Mouse (Mus musculus): Measurements from ENCODE around the gene Aqp8. TPM values are rescaled to one million over a fixed set of nuclear protein-coding genes. Genes with fewer than 3 reads are reported as not detected.

Gene Aqp8
- polyA plus RNA-seq, 1 experiment from 2014 or later, result not detected

GRCm38 (mm10) chr7:123450515-123450914, 11.6 kb upstream of the Aqp8 start:
- no peak overlapping the region for H3K9ac ChIP-seq
- no peak for ATAC-seq (ENCODE audit: low FRiP score)
- no peaks in the 10 kb centered on the region for H3K36me3 ChIP-seq
- no peaks in the 10 kb centered on the region for H3K27me3 ChIP-seq
- H3K9me3 ChIP-seq, result no peaks in the 10 kb centered on the region
- H3K27ac ChIP-seq, result no peak overlapping the region
- WGBS, result 93% methylated on average over 2 of the region's 2 CpGs
- H3K4me1 ChIP-seq (replicated peaks), result no peaks in the 10 kb centered on the region
- no peak overlapping the region for H3K4me3 ChIP-seq
- H3K4me2 ChIP-seq, result no peak overlapping the region

GRCm38 (mm10) chr7:123452551-123452950, 9.5 kb upstream of the Aqp8 start:
- H3K9ac ChIP-seq, result no peak overlapping the region
- ATAC-seq (ENCODE audit: low FRiP score), result no peak
- 78% methylated on average over 6 of the region's 6 CpGs for WGBS

GRCm38 (mm10) chr7:123453066-123453465, 9.0 kb upstream of the Aqp8 start:
- Histone ChIP-seq H3K9ac (no peak overlapping the region), H3K4me3 (no peak overlapping the region), H3K9me3 (no peaks in the 10 kb centered on the region), H3K27me3 (no peaks in the 10 kb centered on the region), H3K36me3 (no peaks in the 10 kb centered on the region), H3K4me2 (no peak overlapping the region), H3K27ac (no peak overlapping the region), H3K4me1 (replicated peaks) (no peaks in the 10 kb centered on the region)
- no peak for ATAC-seq (ENCODE audit: low FRiP score)
- 87% methylated on average over 8 of the region's 8 CpGs for WGBS

More at GRCm38 (mm10) chr7:123452551-123452950, 9.5 kb upstream of the Aqp8 start:
- no peak overlapping the region for H3K27ac ChIP-seq
- H3K4me3 ChIP-seq, result no peak overlapping the region
- no peaks in the 10 kb centered on the region for H3K4me1 ChIP-seq (replicated peaks)
- no peaks in the 10 kb centered on the region for H3K36me3 ChIP-seq
- no peak overlapping the region for H3K4me2 ChIP-seq
- no peaks in the 10 kb centered on the region for H3K27me3 ChIP-seq
- H3K9me3 ChIP-seq, result no peaks in the 10 kb centered on the region

GRCm38 (mm10) chr7:123455088-123455487, 7.0 kb upstream of the Aqp8 start:
- Histone ChIP-seq H3K9me3 (no peaks in the 10 kb centered on the region), H3K4me3 (no peak overlapping the region), H3K27ac (no peak overlapping the region), H3K27me3 (no peaks in the 10 kb centered on the region), H3K36me3 (no peaks in the 10 kb centered on the region), H3K4me1 (replicated peaks) (no peaks in the 10 kb centered on the region), H3K4me2 (no peak overlapping the region), H3K9ac (no peak overlapping the region)
- 92% methylated on average over 3 of the region's 3 CpGs for WGBS
- ATAC-seq (ENCODE audit: low FRiP score), result no peak

- H3K9ac ChIP-seq, result no peak overlapping the region
- no peaks in the 10 kb centered on the region for H3K36me3 ChIP-seq
- H3K4me2 ChIP-seq, result no peak overlapping the region
- WGBS, result 95% methylated on average over 4 of the region's 4 CpGs
- no peaks in the 10 kb centered on the region for H3K4me1 ChIP-seq (replicated peaks)
- no peaks in the 10 kb centered on the region for H3K27me3 ChIP-seq
- no peak for ATAC-seq (ENCODE audit: low FRiP score)
- H3K9me3 ChIP-seq, result no peaks in the 10 kb centered on the region
- no peak overlapping the region for H3K27ac ChIP-seq
- H3K4me3 ChIP-seq, result no peak overlapping the region
These were observed 3.8 kb upstream of the Aqp8 start for GRCm38 (mm10) chr7:123458309-123458708.

GRCm38 (mm10) chr7:123459247-123459646, 2.8 kb upstream of the Aqp8 start:
- Histone ChIP-seq H3K27me3 (no peaks in the 10 kb centered on the region), H3K27ac (no peak overlapping the region), H3K4me1 (replicated peaks) (no peaks in the 10 kb centered on the region), H3K9ac (no peak overlapping the region), H3K9me3 (no peaks in the 10 kb centered on the region), H3K4me2 (no peak overlapping the region), H3K4me3 (no peak overlapping the region), H3K36me3 (no peaks in the 10 kb centered on the region)
- WGBS, result 87% methylated on average over 4 of the region's 4 CpGs
- no peak for ATAC-seq (ENCODE audit: low FRiP score)

- H3K9me3 ChIP-seq, result no peaks in the 10 kb centered on the region
- no peak for ATAC-seq (ENCODE audit: low FRiP score)
- no peaks in the 10 kb centered on the region for H3K36me3 ChIP-seq
- no peaks in the 10 kb centered on the region for H3K4me1 ChIP-seq (replicated peaks)
- no peak overlapping the region for H3K4me2 ChIP-seq
- 91% methylated on average over 4 of the region's 4 CpGs for WGBS
- H3K4me3 ChIP-seq, result no peak overlapping the region
- H3K27ac ChIP-seq, result no peak overlapping the region
- no peaks in the 10 kb centered on the region for H3K27me3 ChIP-seq
- H3K9ac ChIP-seq, result no peak overlapping the region
These were observed 775 bp upstream of the Aqp8 start for GRCm38 (mm10) chr7:123461316-123461715.

- ATAC-seq (ENCODE audit: low FRiP score), result no peak
- no peaks in the 10 kb centered on the region for H3K9me3 ChIP-seq
- WGBS, result 82% methylated on average over 4 of the region's 4 CpGs
These were observed 1.5 kb downstream of the Aqp8 start for GRCm38 (mm10) chr7:123463569-123463968.

GRCm38 (mm10) chr7:123465692-123466387, 3.7 kb downstream of the Aqp8 start:
- no peak for ATAC-seq (ENCODE audit: low FRiP score)

More at GRCm38 (mm10) chr7:123463569-123463968, 1.5 kb downstream of the Aqp8 start:
- Histone ChIP-seq H3K27me3 (no peaks in the 10 kb centered on the region), H3K4me3 (no peak overlapping the region), H3K9ac (no peak overlapping the region), H3K36me3 (no peaks in the 10 kb centered on the region), H3K4me2 (no peak overlapping the region), H3K4me1 (replicated peaks) (no peaks in the 10 kb centered on the region), H3K27ac (no peak overlapping the region)

GRCm38 (mm10) chr7:123467961-123468360, 5.9 kb downstream of the Aqp8 start:
- H3K4me1 ChIP-seq (replicated peaks), result no peaks in the 10 kb centered on the region
- no peak overlapping the region for H3K9ac ChIP-seq
- no peak overlapping the region for H3K4me3 ChIP-seq
- H3K9me3 ChIP-seq, result no peaks in the 10 kb centered on the region
- no peaks in the 10 kb centered on the region for H3K36me3 ChIP-seq
- WGBS, result 96% methylated on average over 1 of the region's 1 CpGs
- no peak overlapping the region for H3K4me2 ChIP-seq
- ATAC-seq (ENCODE audit: low FRiP score), result no peak
- H3K27me3 ChIP-seq, result no peaks in the 10 kb centered on the region
- no peak overlapping the region for H3K27ac ChIP-seq

More at GRCm38 (mm10) chr7:123465692-123466387, 3.7 kb downstream of the Aqp8 start:
- H3K27me3 ChIP-seq, result no peaks in the 10 kb centered on the region
- no peaks in the 10 kb centered on the region for H3K36me3 ChIP-seq
- 37% methylated on average over 6 of the region's 6 CpGs for WGBS
- no peak overlapping the region for H3K9ac ChIP-seq
- H3K9me3 ChIP-seq, result no peaks in the 10 kb centered on the region
- H3K4me2 ChIP-seq, result no peak overlapping the region
- no peak overlapping the region for H3K4me3 ChIP-seq
- no peak overlapping the region for H3K27ac ChIP-seq
- H3K4me1 ChIP-seq (replicated peaks), result no peaks in the 10 kb centered on the region

GRCm38 (mm10) chr7:123487703-123488102, 25.6 kb downstream of the Aqp8 start:
- Histone ChIP-seq H3K27me3 (no peaks in the 10 kb centered on the region), H3K4me1 (replicated peaks) (no peaks in the 10 kb centered on the region), H3K36me3 (peaks cover 60% of the 10 kb centered on the region), H3K9ac (no peak overlapping the region), H3K27ac (no peak overlapping the region), H3K4me2 (no peak overlapping the region), H3K4me3 (no peak overlapping the region), H3K9me3 (no peaks in the 10 kb centered on the region)
- WGBS, result 84% methylated on average over 5 of the region's 5 CpGs
- ATAC-seq (ENCODE audit: low FRiP score), result no peak

- Histone ChIP-seq H3K27ac (peak overlapping the region; percentile 98), H3K36me3 (peaks cover 32% of the 10 kb centered on the region), H3K4me3 (peak overlapping the region; percentile 77), H3K4me2 (peak overlapping the region; percentile 90), H3K4me1 (replicated peaks) (peaks cover 40% of the 10 kb centered on the region), H3K27me3 (no peaks in the 10 kb centered on the region), H3K9me3 (no peaks in the 10 kb centered on the region), H3K9ac (peak overlapping the region; percentile 91)
- WGBS, result 40% methylated on average over 19 of the region's 19 CpGs
- no peak; the same call in 1 of the 2 replicates for ATAC-seq (ENCODE audit: low FRiP score)
These were observed 37.6 kb downstream of the Aqp8 start for GRCm38 (mm10) chr7:123499481-123500238.
